Mouse (Mus musculus) liver, embryonic 15.5 days (tissue): ENCODE measurements around the gene Bach2. TPM values are rescaled to one million over a fixed set of nuclear protein-coding genes. Genes with fewer than 3 reads are reported as not detected.
A peak's percentile ranks its signal among the peaks of the same experiment; 100 is the strongest.

ENCODE experiments used
- ATAC-seq: fragments of 200-750 bp; cut with Nextera tagmentation; 2 replicates; pipeline ENCODE4 v1.8.0; 2017; ENCODE audit warnings: moderate number of reproducible peaks, mild to moderate bottlenecking, moderate library complexity; ENCODE audit not compliant: insufficient read depth
- H3K27ac ChIP-seq: fragments of 300-500 bp; sonication (generic); replicated peaks from 2 replicates; pipeline ENCODE4 v1.5.1; 2015; ENCODE audit warnings: mild to moderate bottlenecking, inconsistent platforms
- H3K27me3 ChIP-seq: fragments of 300-500 bp; sonication (generic); 2 replicates; pipeline ENCODE4 v1.6.1; 2015; ENCODE audit warnings: mild to moderate bottlenecking, inconsistent platforms
- H3K36me3 ChIP-seq: fragments of 300-500 bp; sonication (generic); replicated peaks from 2 replicates; pipeline ENCODE4 v1.6.1; 2015; ENCODE audit warnings: moderate library complexity, mild to moderate bottlenecking, inconsistent platforms
- H3K4me1 ChIP-seq: fragments of 300-500 bp; sonication (generic); replicated peaks from 2 replicates; pipeline ENCODE4 v1.6.1; 2015; ENCODE audit warnings: inconsistent platforms
- H3K4me2 ChIP-seq: fragments of 300-500 bp; sonication (generic); 2 replicates; pipeline ENCODE4 v1.6.1; 2015; ENCODE audit warnings: moderate library complexity, mild to moderate bottlenecking, inconsistent platforms
- H3K4me3 ChIP-seq: fragments of 300-500 bp; sonication (generic); replicated peaks from 2 replicates; pipeline ENCODE4 v1.5.1; 2015; ENCODE audit warnings: mild to moderate bottlenecking, inconsistent platforms
- H3K9ac ChIP-seq: fragments of 300-500 bp; sonication (generic); 2 replicates; pipeline ENCODE4 v1.6.1; 2015; ENCODE audit warnings: moderate library complexity, mild to moderate bottlenecking, inconsistent platforms
- H3K9me3 ChIP-seq: fragments of 300-500 bp; sonication (generic); replicated peaks from 2 replicates; pipeline ENCODE4 v1.6.1; 2016; ENCODE audit warnings: inconsistent platforms
- WGBS: fragments of 180-500 bp; shearing (Covaris S2); methylation state at CpG from one replicate; pipeline ENCODE4 v1.1.7; 2015; ENCODE audit warnings: mixed read lengths; ENCODE audit not compliant: insufficient replicate concordance; 5-methylcytosine and 5-hydroxymethylcytosine counted together
- polyA plus RNA-seq: library from polyadenylated mRNA; unstranded; fragments of >200 nt; fragmentation: Nextera tagmentation; extraction: Ambion mirVana; gene quantifications from 2 replicates; pipeline ENCODE4 v1.2.1, GENCODE M21; 2015

The Bach2 gene
- polyA plus RNA-seq, 1 experiment from 2014 or later: 1.6 TPM

DNA sequence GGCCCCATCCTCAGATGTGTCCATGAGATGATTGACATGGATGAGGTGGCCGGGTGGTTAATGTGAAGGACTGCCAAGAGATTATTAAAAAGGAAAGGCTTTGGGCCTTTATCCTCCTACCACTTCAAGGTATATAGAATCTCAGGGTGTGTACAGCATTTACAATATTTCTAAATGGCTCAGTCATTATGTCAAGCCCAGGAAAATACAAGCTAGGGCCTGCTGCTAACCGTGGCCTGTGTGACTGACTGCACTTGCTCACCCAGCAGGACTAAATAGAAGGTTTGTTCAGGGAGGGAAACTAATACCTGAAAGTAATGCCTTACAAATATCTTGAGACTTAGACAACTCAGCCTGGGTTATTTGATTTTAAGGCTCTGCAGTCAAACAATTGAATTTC is 283.4 kb downstream of the Bach2 start:
- H3K9ac ChIP-seq: no peak overlapping the region
- no peak overlapping the region for H3K4me2 ChIP-seq
- no peaks in the 10 kb centered on the region for H3K9me3 ChIP-seq
- WGBS: 34% methylated on average over 2 of the region's 2 CpGs
- 0 out of 2 replicates have a peak, but pooled peaks cover 2% of the 10 kb centered on the region for H3K4me1 ChIP-seq
- H3K27me3 ChIP-seq: no peaks in the 10 kb centered on the region; the same call in 1 of the 2 replicates
- no peak overlapping the region for H3K4me3 ChIP-seq
- no peak overlapping the region for H3K27ac ChIP-seq
- ATAC-seq: no peak
- no peaks in the 10 kb centered on the region for H3K36me3 ChIP-seq

DNA sequence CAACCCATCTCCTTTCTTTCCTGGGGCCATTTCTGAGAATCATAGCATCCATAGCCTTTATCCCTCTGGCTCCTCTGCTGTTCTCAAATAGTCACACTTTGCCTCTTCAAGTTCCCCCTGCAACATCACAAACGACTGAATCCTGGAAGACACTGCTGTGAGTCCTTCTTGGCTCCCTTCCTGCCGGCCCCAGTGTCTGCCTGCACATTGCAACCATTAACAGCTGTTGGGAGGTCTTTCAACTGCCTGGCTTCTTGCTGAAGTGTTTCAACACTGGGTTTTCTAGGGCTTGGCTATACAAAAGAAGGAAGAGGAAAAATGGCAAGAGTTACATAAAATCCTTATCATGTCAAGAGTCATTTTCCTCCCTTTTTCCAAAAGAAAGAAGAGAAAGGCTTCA is 285.7 kb downstream of the Bach2 start:
- H3K4me1 ChIP-seq: 0 out of 2 replicates have a peak, but pooled peaks cover 2% of the 10 kb centered on the region
- no peak overlapping the region for H3K4me2 ChIP-seq
- no peak overlapping the region for H3K27ac ChIP-seq
- H3K36me3 ChIP-seq: no peaks in the 10 kb centered on the region
- no peak overlapping the region for H3K9ac ChIP-seq
- WGBS: 23% methylated on average over 2 of the region's 2 CpGs
- no peaks in the 10 kb centered on the region; the same call in 1 of the 2 replicates for H3K27me3 ChIP-seq
- H3K4me3 ChIP-seq: no peak overlapping the region
- no peak for ATAC-seq
- no peaks in the 10 kb centered on the region for H3K9me3 ChIP-seq

DNA sequence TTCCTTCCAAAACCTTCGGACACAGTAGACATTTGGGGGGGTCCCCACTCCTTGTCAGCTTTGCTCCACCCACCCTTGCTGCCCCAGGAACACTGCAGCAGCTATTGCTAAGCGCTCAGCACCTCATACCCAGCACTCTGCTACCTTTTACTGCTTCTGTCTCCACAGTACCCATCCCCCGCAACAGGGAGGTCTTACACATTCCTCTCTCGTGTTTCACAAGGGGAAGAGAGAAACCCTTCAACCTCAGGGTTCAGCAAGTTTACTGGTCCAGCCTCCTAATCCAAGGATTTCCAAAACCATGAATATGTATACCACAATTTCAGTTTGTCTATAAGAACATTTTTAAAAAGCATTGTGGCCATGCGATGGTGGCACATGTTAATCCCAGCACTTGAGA is 286.4 kb downstream of the Bach2 start:
- Histone ChIP-seq H3K4me3 (no peak overlapping the region), H3K9ac (no peak overlapping the region), H3K27me3 (no peaks in the 10 kb centered on the region; the same call in 1 of the 2 replicates), H3K4me2 (no peak overlapping the region), H3K36me3 (no peaks in the 10 kb centered on the region), H3K4me1 (0 out of 2 replicates have a peak, but pooled peaks cover 2% of the 10 kb centered on the region), H3K27ac (no peak overlapping the region), H3K9me3 (no peaks in the 10 kb centered on the region)
- ATAC-seq: no peak
- 53% methylated on average over 5 of the region's 5 CpGs for WGBS

DNA sequence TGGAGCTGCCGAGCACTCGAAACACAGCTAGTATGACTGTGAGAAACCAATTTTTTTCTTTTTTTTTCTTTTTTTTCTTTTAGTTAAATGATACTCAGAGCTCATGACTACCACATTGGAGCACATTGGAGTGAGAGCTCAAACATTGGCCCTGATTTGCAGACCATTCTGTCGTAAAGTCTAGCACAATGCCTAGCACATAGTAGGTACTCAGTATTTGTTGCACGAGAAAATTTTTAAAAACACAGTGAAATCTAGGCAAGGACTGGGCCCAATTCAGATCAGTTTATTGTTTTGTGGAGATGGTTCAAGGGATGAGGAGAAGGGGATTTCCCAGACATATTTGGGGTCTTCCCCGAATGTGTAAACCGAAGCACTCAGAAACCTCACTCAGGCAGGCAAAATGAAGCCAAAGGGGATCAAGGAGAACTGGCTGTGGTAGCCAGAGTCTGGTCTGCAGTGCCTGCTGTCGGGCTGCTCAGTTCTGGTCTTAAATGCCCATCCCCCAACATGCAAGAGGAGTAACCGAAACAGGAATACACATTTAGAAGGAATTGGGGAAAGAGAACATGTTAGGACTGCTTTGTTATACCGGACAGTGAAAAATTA is 287.7 kb downstream of the Bach2 start:
- 66% methylated on average over 9 of the region's 9 CpGs for WGBS
- Histone ChIP-seq H3K4me1 (peaks cover 6% of the 10 kb centered on the region; the same call in 1 of the 2 replicates), H3K27me3 (no peaks in the 10 kb centered on the region; the same call in 1 of the 2 replicates), H3K4me2 (no peak overlapping the region), H3K4me3 (no peak overlapping the region), H3K27ac (no peak overlapping the region), H3K36me3 (no peaks in the 10 kb centered on the region), H3K9ac (no peak overlapping the region), H3K9me3 (no peaks in the 10 kb centered on the region)
- no peak for ATAC-seq

DNA sequence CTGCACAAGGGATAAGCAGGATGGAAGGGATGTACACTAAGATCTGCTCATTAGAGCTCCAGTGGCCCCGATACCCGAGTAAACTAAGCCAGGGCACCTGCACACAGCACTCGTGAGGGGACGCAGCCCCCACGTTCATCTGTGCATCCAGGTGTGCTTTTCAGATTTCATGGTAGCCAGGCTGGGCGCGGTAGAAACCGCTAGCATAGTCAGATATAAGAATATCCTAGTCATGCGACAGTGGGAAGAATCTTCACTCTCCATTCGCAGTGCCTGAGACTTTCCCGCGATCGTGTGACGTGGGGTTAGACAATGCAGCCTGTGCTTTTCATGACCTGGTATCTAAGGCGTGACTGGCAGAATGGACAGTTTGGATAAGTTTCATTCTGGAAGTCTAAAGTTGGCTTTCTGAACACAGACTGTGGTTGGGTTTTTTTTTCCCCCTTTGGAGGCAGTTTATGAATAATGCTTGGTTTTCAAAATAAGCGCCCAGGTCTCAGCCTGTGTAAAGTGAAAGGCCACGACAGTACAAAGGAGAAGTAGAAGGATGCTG is 290.9 kb downstream of the Bach2 start:
- Histone ChIP-seq H3K36me3 (no peaks in the 10 kb centered on the region), H3K4me2 (no peak overlapping the region), H3K4me3 (no peak overlapping the region), H3K27ac (no peak overlapping the region), H3K9me3 (no peaks in the 10 kb centered on the region), H3K27me3 (no peaks in the 10 kb centered on the region; the same call in 1 of the 2 replicates), H3K9ac (no peak overlapping the region), H3K4me1 (peaks cover 6% of the 10 kb centered on the region; the same call in 1 of the 2 replicates)
- no peak for ATAC-seq
- 71% methylated on average over 17 of the region's 17 CpGs for WGBS

DNA sequence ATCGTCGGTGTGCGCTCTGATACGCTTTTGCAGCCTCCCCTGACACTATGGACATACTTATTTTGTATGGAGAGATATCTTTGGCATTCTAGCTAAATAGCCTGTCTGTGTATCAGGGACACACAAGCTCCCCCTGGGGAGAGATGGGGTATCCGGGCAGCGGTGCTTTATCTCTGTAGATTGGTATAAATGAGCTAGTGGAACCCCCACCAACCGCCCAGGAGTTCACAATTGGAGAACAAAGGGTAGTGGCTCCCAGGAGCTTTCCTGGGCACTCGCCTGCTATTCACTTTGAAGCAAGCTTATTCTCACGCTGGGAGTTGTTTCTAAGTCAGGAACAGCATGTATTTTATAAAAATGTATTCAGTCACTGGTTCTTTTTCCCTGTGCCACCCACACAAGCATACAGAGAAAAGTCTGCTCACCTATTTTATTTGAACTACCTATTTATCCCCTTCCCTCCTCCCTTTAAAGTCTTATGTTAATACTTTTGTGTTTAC is 291.9 kb downstream of the Bach2 start:
- Histone ChIP-seq H3K4me2 (no peak overlapping the region), H3K27me3 (no peaks in the 10 kb centered on the region; the same call in 1 of the 2 replicates), H3K4me3 (no peak overlapping the region), H3K9ac (no peak overlapping the region), H3K4me1 (peaks cover 3% of the 10 kb centered on the region; the same call in 1 of the 2 replicates), H3K36me3 (no peaks in the 10 kb centered on the region), H3K9me3 (no peaks in the 10 kb centered on the region), H3K27ac (no peak overlapping the region)
- ATAC-seq: no peak
- WGBS: 61% methylated on average over 9 of the region's 9 CpGs

DNA sequence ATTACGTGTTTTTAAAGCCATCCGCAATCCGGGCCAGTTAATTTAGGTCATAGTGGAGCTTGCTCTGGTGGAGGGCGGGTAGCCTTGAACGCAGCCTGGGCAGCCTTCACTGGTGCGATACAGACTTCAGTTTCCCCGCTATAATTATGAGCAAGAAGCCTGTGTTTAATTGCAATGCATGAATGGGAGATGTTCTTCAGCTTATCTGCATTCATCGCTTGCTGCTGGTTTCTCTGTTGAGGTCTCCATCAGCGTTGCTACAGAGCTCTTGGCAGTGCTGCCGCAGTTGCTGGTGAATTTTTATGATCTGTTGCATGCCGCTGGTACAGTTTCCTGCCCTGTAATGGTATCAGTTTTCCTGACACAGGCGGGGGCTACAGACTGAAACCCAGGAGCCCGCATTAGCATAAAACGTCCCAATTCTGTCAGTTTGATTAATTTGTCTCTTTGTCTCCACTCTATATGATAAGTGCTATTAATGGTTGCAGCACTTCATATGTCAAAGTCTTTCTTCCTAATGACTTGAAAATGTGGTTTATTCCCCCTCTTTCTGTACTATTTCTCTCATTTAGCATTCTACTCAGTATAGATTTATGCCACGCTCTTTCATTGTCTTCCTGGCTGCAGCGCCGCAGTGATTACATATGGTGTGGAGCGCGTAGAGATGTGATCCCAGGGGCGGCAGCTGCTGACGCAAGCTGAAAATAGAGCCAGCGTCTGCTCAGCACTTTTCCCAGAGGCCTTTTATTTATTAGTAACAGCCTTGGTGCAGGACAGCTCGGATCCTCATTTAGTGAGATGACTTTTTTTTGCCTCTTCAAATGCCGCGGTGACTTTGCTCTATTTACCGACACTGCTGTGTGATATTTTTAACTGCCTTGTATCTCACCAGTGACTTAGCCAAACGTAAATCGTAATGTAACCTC is 292.6 kb downstream of the Bach2 start:
- ATAC-seq: no peak
- 42% methylated on average over 28 of the region's 28 CpGs for WGBS
- H3K4me3 ChIP-seq: no peak overlapping the region
- no peaks in the 10 kb centered on the region for H3K36me3 ChIP-seq
- H3K4me2 ChIP-seq: 0 out of 2 replicates have a peak overlapping the region, but pooled peaks have one; percentile 6
- H3K9ac ChIP-seq: no peak overlapping the region
- no peaks in the 10 kb centered on the region for H3K27me3 ChIP-seq
- H3K27ac ChIP-seq: no peak overlapping the region
- H3K4me1 ChIP-seq: peaks cover 3% of the 10 kb centered on the region; the same call in 1 of the 2 replicates
- H3K9me3 ChIP-seq: no peaks in the 10 kb centered on the region

DNA sequence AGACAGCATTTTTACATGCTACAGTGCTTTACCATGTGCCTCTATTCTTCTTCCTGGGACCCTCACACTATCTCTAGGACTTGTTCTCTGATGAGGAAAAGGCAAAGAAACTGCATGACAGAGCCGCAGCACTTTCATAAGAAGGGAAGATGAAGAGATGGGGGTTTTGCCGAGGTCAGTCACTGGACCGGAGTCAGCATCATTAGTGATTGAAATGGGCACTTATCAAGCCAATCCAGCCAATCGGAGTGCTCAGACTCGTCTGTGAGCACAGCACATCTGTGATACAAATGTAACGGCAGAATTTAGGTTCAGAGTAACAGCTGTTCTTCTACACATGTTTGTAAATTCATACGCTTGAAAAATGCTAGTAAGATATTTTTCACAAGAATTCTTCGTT is 293.5 kb downstream of the Bach2 start:
- Histone ChIP-seq H3K9me3 (no peaks in the 10 kb centered on the region), H3K27me3 (no peaks in the 10 kb centered on the region), H3K9ac (no peak overlapping the region), H3K36me3 (no peaks in the 10 kb centered on the region), H3K4me3 (no peak overlapping the region), H3K4me2 (no peak overlapping the region), H3K4me1 (peaks cover 3% of the 10 kb centered on the region; the same call in 1 of the 2 replicates), H3K27ac (no peak overlapping the region)
- 65% methylated on average over 8 of the region's 8 CpGs for WGBS
- no peak for ATAC-seq

DNA sequence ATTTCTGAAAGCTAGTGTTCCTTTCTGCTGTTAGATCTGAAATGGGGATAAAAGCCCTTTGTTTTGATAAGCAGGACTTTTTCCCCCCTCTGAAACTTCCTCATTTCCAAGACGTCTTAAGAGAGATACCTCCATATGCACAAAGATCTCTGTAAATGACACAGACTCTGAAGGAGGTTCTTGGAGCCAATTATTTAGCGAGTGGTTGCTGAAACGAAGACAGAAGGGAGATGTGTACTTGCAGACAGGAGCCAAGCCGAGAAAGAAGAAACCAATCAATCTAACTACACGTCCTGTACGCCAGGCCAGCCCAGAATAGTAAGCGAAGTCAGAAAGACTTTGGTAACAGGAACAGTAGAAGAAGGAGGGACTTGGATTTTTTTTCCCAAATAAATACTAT is 295.1 kb downstream of the Bach2 start:
- H3K4me1 ChIP-seq: peaks cover 8% of the 10 kb centered on the region; the same call in 1 of the 2 replicates
- no peak overlapping the region for H3K9ac ChIP-seq
- 33% methylated on average over 7 of the region's 7 CpGs for WGBS
- H3K36me3 ChIP-seq: no peaks in the 10 kb centered on the region
- ATAC-seq: no peak
- no peaks in the 10 kb centered on the region for H3K9me3 ChIP-seq
- H3K4me2 ChIP-seq: no peak overlapping the region
- no peaks in the 10 kb centered on the region for H3K27me3 ChIP-seq
- H3K27ac ChIP-seq: no peak overlapping the region
- no peak overlapping the region for H3K4me3 ChIP-seq

DNA sequence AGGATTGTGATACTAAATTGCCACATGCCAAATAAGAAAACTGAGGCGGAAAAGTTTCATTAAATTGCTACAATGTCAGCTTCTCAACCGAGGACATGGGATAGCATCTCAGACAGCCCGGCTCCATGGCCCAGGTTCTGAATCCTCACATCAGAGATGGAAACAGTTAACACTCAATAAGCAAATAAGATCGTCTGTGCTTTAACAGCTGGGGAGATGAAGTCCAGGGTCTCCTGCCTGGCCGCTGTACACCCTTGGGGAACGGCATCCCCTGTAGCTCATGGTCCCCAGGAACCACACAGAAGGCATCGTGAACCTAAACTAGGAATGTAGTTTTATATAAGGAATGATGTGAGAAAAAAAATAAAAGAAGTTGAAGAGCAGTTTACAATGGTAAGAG is 297.0 kb downstream of the Bach2 start:
- H3K4me3 ChIP-seq: no peak overlapping the region
- H3K9ac ChIP-seq: no peak overlapping the region
- no peaks in the 10 kb centered on the region for H3K36me3 ChIP-seq
- no peaks in the 10 kb centered on the region for H3K9me3 ChIP-seq
- H3K27ac ChIP-seq: no peak overlapping the region
- peaks cover 8% of the 10 kb centered on the region; the same call in 1 of the 2 replicates for H3K4me1 ChIP-seq
- H3K27me3 ChIP-seq: no peaks in the 10 kb centered on the region
- 70% methylated on average over 7 of the region's 7 CpGs for WGBS
- no peak for ATAC-seq
- no peak overlapping the region for H3K4me2 ChIP-seq
